Mouse (Mus musculus) heart, adult 9 months (tissue): Measurements from ENCODE around the gene Rab3il1.

Experiments used
- DNase-seq, 2 experiments: peaks; one replicate each; pipeline ENCODE4 v3.0.0; 2022; ENCODE audit warnings: low spot score in 2 of 2

Gene Rab3il1

GRCm38 (mm10) chr19:9982852-9983542, 18.5 kb upstream of the Rab3il1 start:
- peak in 1 of 2 experiments; percentile 59 for DNase-seq

GRCm38 (mm10) chr19:9984111-9985055, 17.1 kb upstream of the Rab3il1 start:
- DNase-seq = no peak

GRCm38 (mm10) chr19:9985190-9985899, 16.1 kb upstream of the Rab3il1 start:
- DNase-seq = no peak

- DNase-seq = no peak
Measured at GRCm38 (mm10) chr19:9985900-9986421, 15.5 kb upstream of the Rab3il1 start.

- DNase-seq = no peak
Measured at GRCm38 (mm10) chr19:9987192-9987591, 14.3 kb upstream of the Rab3il1 start.

- DNase-seq = no peak
Measured at GRCm38 (mm10) chr19:9987593-9987992, 13.9 kb upstream of the Rab3il1 start.

- peak in 1 of 2 experiments; percentile 28 for DNase-seq
Measured at GRCm38 (mm10) chr19:9989171-9989883, 12.1 kb upstream of the Rab3il1 start.

GRCm38 (mm10) chr19:9989884-9990256, 11.6 kb upstream of the Rab3il1 start:
- DNase-seq = no peak

GRCm38 (mm10) chr19:9991304-9991703, 10.2 kb upstream of the Rab3il1 start:
- peak; percentile 63 to 78 for DNase-seq

GRCm38 (mm10) chr19:9992011-9992958, 9.2 kb upstream of the Rab3il1 start:
- no peak for DNase-seq

- DNase-seq = peak; percentile 84 to 87
Measured at GRCm38 (mm10) chr19:9993036-9993656, 8.3 kb upstream of the Rab3il1 start.

- no peak for DNase-seq
Measured at GRCm38 (mm10) chr19:9997204-9998062, 4.0 kb upstream of the Rab3il1 start.

- DNase-seq = no peak
Measured at GRCm38 (mm10) chr19:9998063-9998416, 3.4 kb upstream of the Rab3il1 start.

GRCm38 (mm10) chr19:9998736-9999486, 2.6 kb upstream of the Rab3il1 start:
- no peak for DNase-seq

- DNase-seq = no peak
Measured at GRCm38 (mm10) chr19:10000330-10000729, 1.1 kb upstream of the Rab3il1 start.

- no peak for DNase-seq
Measured at GRCm38 (mm10) chr19:10003696-10004095, 2.2 kb downstream of the Rab3il1 start.

GRCm38 (mm10) chr19:10011408-10011807, 9.9 kb downstream of the Rab3il1 start:
- no peak for DNase-seq

GRCm38 (mm10) chr19:10012827-10013278, 11.4 kb downstream of the Rab3il1 start:
- peak; percentile 88 for DNase-seq
